Mouse (Mus musculus) bone marrow macrophage, adult 2 months (primary cell): ENCODE results near the gene Alyref.

Experiments
- CTCF ChIP-seq: IDR thresholded peaks from 2 replicates; pipeline ENCODE4 v1.5.1; 2012; ENCODE audit warnings: low read depth, mild to moderate bottlenecking, low read length, moderate library complexity
- POLR2A ChIP-seq: IDR thresholded peaks from 2 replicates; pipeline ENCODE4 v1.6.1; 2012; ENCODE audit warnings: mild to moderate bottlenecking, low read depth, low read length, borderline replicate concordance

DNA sequence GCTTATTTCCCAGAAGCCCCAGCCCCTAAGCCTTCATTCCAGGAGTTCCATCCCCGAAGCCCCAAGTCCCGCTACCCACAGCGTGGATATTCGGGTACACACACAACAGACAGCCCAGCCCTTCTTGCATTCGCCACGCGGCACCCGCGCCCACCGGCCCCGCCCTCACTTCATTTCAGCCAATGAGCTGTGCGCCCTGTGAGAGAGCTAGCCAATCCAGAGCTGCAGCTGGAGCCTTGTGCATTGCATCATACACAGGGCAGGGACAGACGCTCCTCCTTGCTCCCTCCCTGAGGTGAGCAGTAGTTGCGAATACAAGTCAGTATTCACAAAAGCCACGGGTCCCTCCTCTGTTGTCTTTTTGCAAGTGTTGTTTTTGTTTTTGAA, 45.4 kb upstream of the Alyref start, which contains the start of gene Pycr1:
- TF ChIP-seq POLR2A (no peak), CTCF (no peak)
